Mouse (Mus musculus) kidney, adult 2 months (tissue): ENCODE measurements at regions not wholly inside any gene's neighbourhood (a gene's known extent, or its start where the extent isn't known, plus 50 kb on each side); places are given as distances from the start of the nearest gene placed in this dataset.

Experiments
- CTCF ChIP-seq: fragments of 200-500 bp; conservative IDR thresholded peaks from 2 replicates; pipeline ENCODE4 v1.5.1; 2011; ENCODE audit warnings: low read depth, mild to moderate bottlenecking, control low read depth, low read length, moderate library complexity, mixed read lengths; ENCODE audit not compliant: insufficient read depth, insufficient read length
- POLR2A ChIP-seq: fragments of 200-500 bp; IDR thresholded peaks from one replicate; pipeline ENCODE4 v1.6.1; 2011; ENCODE audit warnings: low read depth, low read length, control low read depth

GRCm38 (mm10) chr12:15731261-15731660, 85.5 kb downstream of the Trib2 start:
- no peak for TF ChIP-seq CTCF
- no peak for TF ChIP-seq POLR2A
